ENCODE assay signal across 20 mouse cellular contexts in the genomic region with DNA sequence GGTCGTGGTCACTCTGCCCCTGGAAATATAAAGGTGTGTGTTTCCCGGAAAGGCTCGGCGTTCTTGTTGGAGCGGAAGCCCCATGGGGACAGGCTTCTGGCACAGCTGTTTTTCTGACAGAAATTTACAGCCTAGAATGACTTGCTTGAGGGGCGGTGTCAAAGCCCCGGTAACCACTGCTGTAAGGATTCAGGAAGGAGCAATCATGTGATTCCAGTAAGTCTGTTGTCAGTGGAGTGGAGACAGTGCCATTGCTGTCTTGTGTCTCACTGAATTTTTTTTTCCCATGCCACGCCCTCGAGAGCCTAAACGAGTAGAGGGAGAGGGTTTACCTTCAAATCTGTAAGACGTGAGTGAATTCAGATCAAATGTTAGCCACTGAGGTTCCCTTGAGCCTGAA. TPM values are rescaled to one million over a fixed set of nuclear protein-coding genes. Genes with fewer than 3 reads are reported as not detected.
DNase-seq lines count a peak whose midpoint lies in the region.
"Had no signal": no experiment of that assay in that cellular context is flagged by ENCODE, and none has a peak within 500 bp of the region (broad histone marks: within the 10 kb centered on the region; RNA-seq: fewer than 3 reads in every experiment).

No protein-coding gene starts in this region.

- no peaks in the 10 kb centered on the region for H3K27me3 ChIP-seq in megakaryocyte, embryonic 14.5 days (replicated peaks)
- H3K27me3 ChIP-seq: embryonic facial prominence, embryonic 12.5 days; intestine, embryonic 15.5 days; midbrain, embryonic 12.5 days; neural tube, embryonic 15.5 days had no signal

- 0 out of 2 replicates have a peak overlapping the region, but pooled peaks have one; percentile 10 for H3K27ac ChIP-seq in brown adipose tissue, adult 24 weeks (replicated peaks; ENCODE audit: low read depth, low read length)
- H3K27ac ChIP-seq: embryonic facial prominence, embryonic 12.5 days; hindbrain, embryonic 10.5 days; intestine, embryonic 15.5 days; midbrain, embryonic 12.5 days; neural tube, embryonic 15.5 days; stomach, postnatal 0 days had no signal

- no peak overlapping the region for H3K4me3 ChIP-seq in brown adipose tissue, adult 24 weeks (ENCODE audit: insufficient read depth, low read depth, low read length)
- peak overlapping the region; percentile 85 for H3K4me3 ChIP-seq in megakaryocyte, embryonic 14.5 days (replicated peaks)
- H3K4me3 ChIP-seq: embryonic facial prominence, embryonic 12.5 days; hindbrain, embryonic 10.5 days; intestine, embryonic 15.5 days; midbrain, embryonic 12.5 days; neural tube, embryonic 15.5 days had no signal

- peak; percentile 41 for DNase-seq in kidney, adult 9 months
- DNase-seq in kidney, postnatal 10 days, result no peak
- DNase-seq in ES-CJ7 (ENCODE audit: low read depth, low spot score), result peak; percentile 35
- no peak for DNase-seq in testis, postnatal 14 days (ENCODE audit: low spot score)
- DNase-seq in thymus, postnatal 36 days, result no peak
- DNase-seq: adrenal gland, postnatal 14 days; cerebellum, adult 11-12 months; cerebellum, postnatal 10 days; forebrain, postnatal 0 days; gastrocnemius, postnatal 14 days; lung, postnatal 4 days; right cerebral cortex, adult 18-20 months had no signal

- no peaks in the 10 kb centered on the region for H3K9me3 ChIP-seq in megakaryocyte, embryonic 14.5 days
- H3K9me3 ChIP-seq: embryonic facial prominence, embryonic 12.5 days; hindbrain, embryonic 10.5 days; intestine, embryonic 15.5 days; midbrain, embryonic 12.5 days; neural tube, embryonic 15.5 days had no signal

- H3K36me3 ChIP-seq in megakaryocyte, embryonic 14.5 days (replicated peaks; ENCODE audit: low read length), result peaks cover 69% of the 10 kb centered on the region
- H3K36me3 ChIP-seq: embryonic facial prominence, embryonic 12.5 days; intestine, embryonic 15.5 days; neural tube, embryonic 15.5 days had no signal

- peaks cover 40% of the 10 kb centered on the region for H3K4me1 ChIP-seq in brown adipose tissue, adult 24 weeks (ENCODE audit: control insufficient read depth, insufficient read depth, insufficient read length, low read length)
- H3K4me1 ChIP-seq in megakaryocyte, embryonic 14.5 days, result peaks cover 96% of the 10 kb centered on the region

RNA-seq across cellular contexts. Expression of gene Lrrc8d, which starts 6.9 kb away (rescaled TPM):
- polyA plus RNA-seq in brown adipose tissue, adult 24 weeks (2012; ENCODE audit: insufficient read depth, insufficient read length, missing spikeins), result 14.8 and 25.2 TPM in 2 replicates
- 13.5 and 27.0 TPM in 2 replicates for polyA plus RNA-seq in megakaryocyte, embryonic 14.5 days (2012; ENCODE audit: insufficient read depth, low replicate concordance)

Comparison
In these comparisons a context has a peak if more than half of its experiments do, and no peak if none do; other contexts are left out.
1. DNase-seq: peak in kidney, adult 9 months (single experiment) and ES-CJ7 (single experiment); none in kidney, postnatal 10 days (single experiment), testis, postnatal 14 days (single experiment) and thymus, postnatal 36 days (0 of 2).